Mouse (Mus musculus): ENCODE results near the gene Gstt4. TPM values are rescaled to one million over a fixed set of nuclear protein-coding genes. Genes with fewer than 3 reads are reported as not detected.
"Not testable (repeated sequence)": the region's sequence is repeated elsewhere in the genome, so short reads cannot be mapped to it uniquely, and the experiment has no call there.

The Gstt4 gene
- total RNA-seq, 2 experiments from 2014 or later = not detected

DNA sequence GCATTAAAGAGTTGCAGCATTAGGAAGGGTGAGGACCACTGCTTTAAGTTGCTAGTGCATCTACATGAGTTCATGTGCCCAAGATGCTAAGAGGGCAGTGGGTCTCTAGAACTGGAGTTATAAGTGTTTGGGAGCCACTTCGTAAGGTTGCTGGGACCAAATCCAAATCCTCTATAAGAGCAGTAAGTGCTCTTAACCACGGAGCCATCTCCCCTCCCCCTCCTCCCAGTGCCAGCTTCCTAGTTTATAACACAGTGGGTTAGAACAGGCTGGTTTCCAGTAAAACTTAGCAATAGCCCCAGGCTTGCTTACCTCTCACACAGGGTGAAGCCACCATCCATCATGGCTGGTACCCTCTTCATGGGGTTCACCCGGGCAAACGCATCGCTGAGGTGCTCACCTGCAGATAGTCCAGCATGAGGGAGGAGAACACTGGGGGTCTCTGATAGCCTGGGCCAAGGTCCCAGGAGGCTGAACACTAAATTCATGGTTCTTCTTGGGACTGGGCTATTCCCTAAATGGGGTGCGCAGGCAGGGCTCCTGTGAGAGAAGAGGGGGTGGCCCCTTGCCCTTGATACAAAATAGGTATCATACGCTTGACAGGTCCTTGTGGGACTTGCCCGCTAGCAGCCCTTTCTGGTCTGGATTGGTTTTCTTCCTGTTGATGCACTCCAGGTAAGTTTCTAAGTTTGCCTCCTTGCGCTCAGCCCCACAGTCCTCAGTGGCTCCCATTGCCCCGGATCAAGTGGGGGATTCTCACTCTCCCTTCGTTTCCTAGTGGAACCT lies 25.4 kb downstream of the Gstt4 start:
- no peak for ATAC-seq (replicated peaks; ENCODE audit: low FRiP score, poor library complexity, severe bottlenecking)

DNA sequence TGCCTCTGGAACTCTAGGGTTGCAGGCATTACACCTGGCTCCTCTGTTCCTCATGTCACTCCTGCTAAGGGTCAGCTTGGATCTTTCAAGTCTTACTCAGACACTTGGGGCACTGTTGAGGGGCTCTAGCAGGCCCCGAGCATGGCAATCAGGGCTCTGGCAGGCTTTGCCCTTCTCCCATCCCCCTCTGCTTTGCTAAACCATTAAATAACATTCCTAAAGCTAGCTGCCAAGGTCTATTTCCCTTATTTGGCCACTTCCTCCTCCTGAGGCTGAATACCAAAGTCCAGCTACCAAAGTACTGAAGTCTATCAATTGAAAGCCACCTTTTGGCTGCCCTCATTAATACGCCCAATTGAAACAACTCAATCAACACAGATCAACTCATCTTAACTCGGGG lies 27.5 kb downstream of the Gstt4 start:
- ATAC-seq (replicated peaks; ENCODE audit: low FRiP score, poor library complexity, severe bottlenecking) = no peak

DNA sequence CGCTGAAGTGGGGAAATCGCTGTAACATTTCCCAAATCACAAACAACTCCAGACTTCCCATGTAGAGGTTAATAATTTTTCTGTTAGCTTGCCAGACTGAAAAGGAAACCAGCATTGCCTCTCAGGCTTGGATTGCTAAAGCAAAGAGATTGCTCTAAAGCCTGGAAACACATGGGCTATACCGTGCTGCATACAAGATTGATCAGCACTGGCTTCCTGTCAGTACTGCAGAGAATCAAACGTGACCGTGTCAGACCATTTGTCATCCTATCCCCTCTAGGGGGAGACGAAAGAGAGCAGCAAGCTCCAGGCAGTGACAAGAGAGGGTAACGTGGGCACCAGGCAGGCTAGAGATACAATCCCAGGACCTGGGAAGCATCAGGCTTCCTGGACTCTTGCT lies 31.6 kb downstream of the Gstt4 start:
- no peak for ATAC-seq (replicated peaks; ENCODE audit: low FRiP score, poor library complexity, severe bottlenecking)

DNA sequence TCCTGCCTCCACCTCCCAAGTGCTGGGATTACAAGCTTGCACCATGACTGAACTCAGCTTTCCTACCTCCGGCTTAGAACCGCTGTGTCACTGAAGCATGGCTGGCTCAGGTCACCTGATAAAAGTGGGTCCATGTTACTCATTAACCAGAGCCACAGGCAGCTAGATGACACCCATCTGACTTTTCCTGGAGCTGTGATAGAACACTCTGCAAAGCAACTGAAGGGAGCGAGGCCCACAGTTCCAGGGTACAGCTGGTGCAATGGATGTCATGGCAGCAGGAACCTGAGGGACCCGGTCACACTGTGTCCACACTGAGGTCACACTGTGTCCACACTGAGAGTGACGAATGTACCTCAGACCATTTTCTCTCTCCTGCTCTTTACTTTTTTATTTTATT lies 32.5 kb downstream of the Gstt4 start:
- no peak for ATAC-seq (replicated peaks; ENCODE audit: low FRiP score, poor library complexity, severe bottlenecking)

DNA sequence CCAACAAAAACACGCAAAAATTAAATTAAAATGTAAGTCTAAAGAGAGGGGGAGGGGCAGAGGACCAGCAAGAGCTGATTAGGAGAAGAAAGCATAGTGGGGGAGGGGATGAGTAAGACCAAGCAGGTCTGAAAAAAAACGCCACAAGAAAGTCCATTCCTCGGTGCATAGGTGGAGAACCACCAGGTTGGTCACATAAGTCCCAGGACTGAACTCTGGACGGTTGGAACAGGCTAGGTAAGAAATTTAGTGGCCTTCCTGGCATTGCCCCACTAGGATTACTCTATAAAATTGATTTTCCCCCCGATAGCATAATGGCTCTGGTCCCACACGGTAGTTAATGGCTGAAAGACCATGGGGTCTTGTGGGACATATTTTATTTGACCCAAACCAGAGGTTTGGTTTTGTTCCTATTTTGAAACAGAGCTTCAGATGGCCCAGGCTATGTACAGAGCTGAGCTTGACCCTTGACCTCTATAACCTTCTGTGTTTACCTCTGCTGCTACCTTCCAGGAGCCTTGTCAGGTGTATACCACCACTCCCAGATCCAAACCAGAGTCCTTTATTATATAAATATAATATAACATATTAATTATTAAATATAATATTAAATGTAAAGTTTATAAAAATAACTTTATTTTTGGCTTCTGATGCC lies 33.1 kb downstream of the Gstt4 start:
- no peak for ATAC-seq (replicated peaks; ENCODE audit: low FRiP score, poor library complexity, severe bottlenecking)

DNA sequence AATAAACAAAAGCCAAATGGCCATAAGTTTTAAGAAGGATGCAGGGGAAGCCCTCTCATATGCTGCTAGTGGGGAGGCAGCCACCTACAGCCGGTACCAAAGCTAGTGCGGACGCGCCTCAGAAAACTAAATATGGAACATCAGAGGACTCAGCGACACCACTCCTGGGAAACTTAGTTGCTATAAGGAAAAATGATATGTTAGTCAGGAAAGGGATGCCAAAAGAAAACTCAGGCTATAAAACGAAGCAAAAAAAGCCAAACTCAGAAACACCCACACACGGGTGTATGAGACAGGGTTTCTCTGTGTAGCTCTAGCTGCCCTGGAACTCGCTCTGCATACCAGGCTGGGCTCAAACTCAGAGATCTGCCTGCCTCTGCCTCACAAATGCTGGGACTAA lies 34.1 kb downstream of the Gstt4 start:
- ATAC-seq (replicated peaks; ENCODE audit: low FRiP score, poor library complexity, severe bottlenecking) = no peak

DNA sequence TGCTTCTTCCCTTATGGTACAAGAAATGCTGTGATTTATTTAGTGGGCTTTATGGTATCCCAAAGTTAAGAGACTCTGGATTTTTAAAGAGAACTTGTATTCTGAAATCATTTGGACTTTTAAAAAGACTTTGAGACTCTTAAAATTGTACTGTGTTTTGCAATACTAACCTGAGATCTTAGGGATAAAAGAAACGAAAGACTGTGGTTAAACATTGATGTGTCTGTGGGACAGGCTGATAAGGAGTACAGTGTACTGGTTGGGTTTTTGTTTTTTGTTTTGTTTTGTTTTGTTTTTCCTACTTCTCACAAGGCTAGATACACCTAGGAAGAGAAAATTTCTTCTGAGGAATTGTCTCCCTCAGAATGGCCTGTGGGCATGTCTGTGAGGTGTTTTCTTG lies 36.9 kb downstream of the Gstt4 start:
- no peak for ATAC-seq (replicated peaks; ENCODE audit: low FRiP score, poor library complexity, severe bottlenecking)

DNA sequence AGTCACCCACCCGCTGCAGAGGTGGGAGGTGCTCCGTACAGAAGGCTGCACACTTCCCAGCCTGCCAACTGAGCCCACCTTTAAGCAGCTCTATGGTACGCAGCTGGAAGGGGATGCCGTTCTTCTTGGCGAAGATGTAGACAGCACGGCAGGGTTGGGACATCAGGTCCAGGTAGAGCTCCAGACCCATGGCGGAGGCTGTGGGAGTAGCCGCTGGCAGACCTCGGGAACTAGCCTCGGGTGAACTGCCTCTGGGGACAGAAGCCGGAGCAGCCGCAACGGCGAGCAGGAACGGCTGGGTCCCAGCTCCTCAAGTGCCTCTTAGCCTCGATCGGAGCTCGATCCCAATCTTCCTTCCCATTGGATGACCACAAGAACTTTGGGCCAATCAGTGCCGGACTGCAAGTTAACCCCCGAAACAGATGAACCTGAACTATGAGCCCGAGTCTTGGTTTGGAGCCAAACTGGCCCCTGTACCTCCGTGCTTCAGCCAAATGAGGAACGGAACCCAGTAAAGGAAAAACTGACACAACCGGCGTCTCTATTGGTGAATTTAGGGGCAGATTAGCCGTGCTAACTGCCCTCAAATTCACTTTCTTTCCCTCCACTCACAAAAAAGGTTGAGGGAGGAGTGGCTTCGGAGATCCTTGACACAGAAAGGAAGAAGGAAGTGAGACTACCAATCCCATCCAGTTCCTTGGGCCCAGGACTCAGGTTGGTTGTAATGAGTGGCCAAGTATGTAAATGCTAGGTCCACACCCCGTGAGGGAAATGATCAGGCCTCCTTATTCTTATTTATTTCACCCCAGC lies 41.4 kb downstream of the Gstt4 start, which contains the start of the genes Gm20441 and Gstt3:
Gene Gm20441, minus strand, starts transcription at position 186 of the 810 bp plus-strand sequence.
Gene Gstt3, minus strand, starts transcription at position 646 of the 810 bp plus-strand sequence.
- ATAC-seq (replicated peaks; ENCODE audit: low FRiP score, poor library complexity, severe bottlenecking) = no peak

DNA sequence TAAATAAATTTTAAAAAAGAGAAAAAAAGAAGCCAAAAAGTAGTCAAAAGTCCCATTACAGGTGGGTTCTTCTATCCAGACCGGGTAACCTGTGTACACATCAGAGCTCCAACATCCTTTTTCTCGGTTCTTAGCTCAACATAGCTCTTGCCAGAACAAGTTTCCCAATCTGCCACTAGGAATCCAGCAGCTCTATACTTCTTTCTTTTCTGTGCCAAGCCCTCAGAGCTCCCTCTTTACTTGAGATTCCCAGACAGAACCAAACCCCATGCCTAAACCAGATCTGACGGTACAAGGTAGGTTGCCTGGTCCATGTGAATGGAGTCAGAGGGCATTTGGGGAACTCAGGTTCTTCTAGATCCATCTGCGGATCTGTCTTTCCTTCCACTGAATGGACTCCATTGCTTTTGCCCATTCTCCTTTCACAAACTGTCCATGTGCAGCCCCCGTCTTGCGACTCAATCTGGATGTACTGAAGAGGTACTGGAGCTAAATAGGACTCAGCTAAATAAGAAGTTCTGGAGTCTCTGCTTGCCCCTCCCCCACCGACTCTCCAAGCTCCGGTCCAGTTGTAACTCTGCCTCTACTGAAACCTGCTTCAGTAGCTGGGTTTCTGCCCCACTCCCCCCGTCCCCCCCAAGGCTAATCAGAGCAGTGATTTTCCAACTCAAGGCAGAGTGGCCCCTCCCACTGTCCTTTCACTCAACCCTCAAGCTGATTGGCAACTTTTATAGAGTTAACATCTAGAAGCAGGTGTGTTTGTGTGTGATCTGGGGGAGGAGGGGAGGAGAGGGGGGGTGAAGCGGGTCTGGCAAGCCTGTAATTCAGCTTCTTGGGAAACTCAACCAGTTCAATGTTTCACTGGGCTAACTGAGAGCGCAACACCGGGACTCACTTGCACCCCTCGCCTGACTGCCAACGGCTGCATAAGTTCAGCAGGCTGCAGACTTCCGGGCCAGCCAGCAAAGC lies 42.9 kb downstream of the Gstt4 start:
- no peak for ATAC-seq (replicated peaks; ENCODE audit: low FRiP score, poor library complexity, severe bottlenecking)

DNA sequence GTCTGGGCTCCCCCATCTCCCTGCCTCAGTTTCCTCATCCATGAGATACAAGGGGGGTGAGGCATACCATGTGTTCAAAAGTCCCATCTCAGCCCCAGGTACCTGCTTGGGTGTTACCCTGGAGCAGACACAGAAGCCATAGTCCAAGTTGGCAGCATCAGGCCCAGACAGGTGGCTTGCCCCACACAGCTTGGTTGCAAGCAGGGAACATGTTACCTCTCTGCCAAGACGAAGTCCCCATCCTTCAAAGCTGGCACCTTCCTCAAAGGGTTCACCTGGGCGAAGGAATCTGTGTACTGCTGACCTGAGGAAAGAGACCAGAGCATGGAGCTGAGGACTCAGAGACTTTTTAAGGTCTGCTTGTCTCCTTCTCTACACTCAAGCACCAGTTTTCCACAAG lies 44.5 kb downstream of the Gstt4 start:
- ATAC-seq (replicated peaks; ENCODE audit: low FRiP score, poor library complexity, severe bottlenecking) = no peak

DNA sequence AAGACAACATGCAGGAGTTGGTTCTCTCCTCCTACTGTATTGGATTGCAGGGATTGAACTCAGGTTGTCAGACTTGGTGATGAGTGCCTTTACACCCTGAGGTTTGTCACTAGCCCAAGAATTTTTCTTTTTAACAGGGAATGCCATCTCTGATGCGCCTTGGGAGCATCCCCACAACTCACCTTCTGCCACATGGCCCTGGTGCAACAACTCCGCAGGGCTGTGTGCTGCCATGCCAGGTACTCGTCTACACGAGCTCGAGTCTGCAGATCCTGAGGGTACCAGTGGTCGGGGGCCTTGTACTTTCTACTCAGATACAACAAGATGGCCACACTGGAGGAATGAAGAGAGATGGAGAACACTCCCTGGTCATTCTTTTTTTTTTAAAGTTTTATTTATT lies 45.8 kb downstream of the Gstt4 start:
- ATAC-seq (replicated peaks; ENCODE audit: low FRiP score, poor library complexity, severe bottlenecking) = no peak

DNA sequence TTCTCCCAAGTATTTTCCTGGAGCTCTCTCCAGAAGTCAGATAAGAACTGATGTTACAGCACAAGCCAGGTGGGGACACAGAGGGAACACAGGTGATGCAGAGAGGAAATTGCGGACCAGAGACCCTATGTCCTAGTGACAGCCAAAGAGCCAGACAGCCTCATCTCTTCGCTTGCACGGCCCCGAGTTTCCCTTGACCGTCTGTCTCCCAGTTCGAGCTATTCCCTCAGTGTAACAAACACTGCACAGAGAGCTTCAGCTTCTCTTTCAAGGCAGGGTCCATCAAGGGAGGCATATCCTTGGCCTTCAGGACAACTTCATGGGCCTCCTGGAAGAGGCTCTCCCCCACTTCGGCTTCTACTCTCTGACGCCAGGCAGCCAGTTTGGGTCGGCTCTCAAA lies 47.8 kb downstream of the Gstt4 start:
- no peak for ATAC-seq (replicated peaks; ENCODE audit: low FRiP score, poor library complexity, severe bottlenecking)

DNA sequence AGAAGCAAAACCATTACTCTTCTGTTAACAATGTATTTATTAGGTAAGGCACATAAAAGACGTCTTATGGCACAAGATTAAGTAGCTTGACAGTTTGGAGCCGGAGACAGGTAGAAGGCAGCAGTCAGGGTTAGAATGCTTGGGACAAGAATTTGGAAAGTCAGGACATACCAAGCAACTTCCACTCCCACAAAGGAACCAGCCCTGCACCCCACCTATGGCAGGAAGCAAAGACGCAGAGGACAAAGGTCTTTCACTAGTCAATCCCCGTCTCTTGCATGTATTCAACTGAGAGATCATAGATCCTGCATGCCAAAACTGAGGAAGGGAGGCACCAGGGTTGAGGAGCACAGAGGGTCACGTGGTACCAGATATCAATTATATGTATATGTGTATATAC lies 48.2 kb downstream of the Gstt4 start:
- ATAC-seq (replicated peaks; ENCODE audit: low FRiP score, poor library complexity, severe bottlenecking) = no peak

DNA sequence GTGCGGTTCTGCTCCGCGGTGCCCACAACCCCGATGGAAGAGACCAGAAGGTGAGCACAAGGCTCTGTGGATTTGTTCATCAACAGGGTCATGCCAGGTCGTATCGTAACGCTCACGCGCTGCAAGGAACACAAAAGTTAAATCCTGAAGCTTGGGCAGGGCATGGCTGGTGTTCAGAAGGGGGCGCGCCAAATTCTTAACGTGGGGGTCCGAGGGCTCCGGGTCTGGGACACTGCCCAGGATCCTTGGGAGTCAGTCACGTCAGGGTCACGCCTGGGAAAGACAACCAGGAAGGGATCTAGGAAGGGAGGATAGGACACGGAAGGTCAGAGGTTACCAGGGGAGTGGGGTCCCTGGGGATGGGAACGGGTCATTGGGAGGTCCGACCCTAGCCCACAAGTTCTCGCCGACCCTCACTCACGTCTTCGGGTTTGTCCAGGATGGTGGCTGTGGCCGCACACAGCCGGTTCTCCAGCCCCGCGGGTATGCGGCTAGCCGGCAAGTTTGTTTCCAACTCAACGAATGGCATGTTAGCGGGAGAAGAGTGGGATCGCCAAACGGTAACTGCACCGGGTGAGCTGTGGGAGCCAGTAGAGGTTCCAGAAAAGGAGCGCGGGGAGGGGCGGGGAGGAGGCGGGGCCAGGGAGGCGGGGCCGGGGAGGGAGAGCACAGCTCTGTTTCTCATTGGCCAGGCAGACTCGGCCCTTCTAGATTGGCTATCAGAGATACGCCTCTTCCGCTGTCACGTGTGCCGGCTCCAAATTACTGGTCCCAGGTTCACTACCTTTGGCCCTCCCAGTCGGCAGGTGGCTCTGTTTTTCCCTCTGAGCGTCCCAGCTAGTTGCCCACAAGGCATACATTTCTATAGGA lies 49.3 kb downstream of the Gstt4 start, which contains the start of gene Ddt:
Gene Ddt, minus strand, starts transcription at position 620 of the 870 bp plus-strand sequence.
- ATAC-seq (replicated peaks; ENCODE audit: low FRiP score, poor library complexity, severe bottlenecking) = peak; percentile 92

DNA sequence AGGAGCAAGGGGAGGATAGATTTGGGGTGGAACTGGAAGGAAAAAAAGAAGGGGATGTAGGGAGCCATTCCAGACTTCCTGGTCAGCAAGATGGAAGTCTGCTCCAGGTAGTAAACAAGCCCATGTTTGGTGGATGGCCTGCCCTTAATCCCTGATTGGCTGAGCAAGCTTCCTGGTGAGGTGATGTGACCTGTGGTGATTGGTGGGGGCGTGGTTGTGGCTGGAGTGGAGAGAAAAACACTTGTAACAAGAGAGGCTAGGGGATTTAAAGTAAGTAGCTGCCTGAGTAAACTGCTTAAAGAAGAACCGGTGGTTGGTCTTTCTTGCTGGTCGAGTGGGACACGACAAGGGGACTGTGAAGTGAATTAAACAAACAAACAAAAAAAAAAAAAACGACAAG lies 54.6 kb downstream of the Gstt4 start:
- not testable (repeated sequence) for ATAC-seq (replicated peaks; ENCODE audit: low FRiP score, poor library complexity, severe bottlenecking)

DNA sequence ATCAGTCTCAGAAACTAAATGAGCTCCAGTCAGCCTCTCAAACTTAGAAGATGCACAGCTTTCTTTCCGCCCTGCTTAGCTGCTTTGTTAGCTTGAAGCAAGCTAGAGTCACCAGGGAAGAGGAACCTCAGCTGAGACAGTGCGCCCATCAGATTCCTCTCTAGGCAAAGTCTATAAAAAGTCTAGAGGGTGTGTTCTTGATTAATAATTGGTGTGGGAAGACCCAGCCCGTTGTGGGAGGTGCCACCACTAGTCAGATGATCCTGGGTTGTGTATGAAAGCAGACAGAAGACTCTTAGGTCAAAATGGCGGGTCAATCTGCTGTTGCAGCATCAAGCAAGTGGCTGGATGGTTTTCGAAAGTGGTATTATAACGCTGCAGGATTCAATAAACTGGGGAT lies 55.5 kb downstream of the Gstt4 start:
- ATAC-seq (replicated peaks; ENCODE audit: low FRiP score, poor library complexity, severe bottlenecking) = no peak
